Mouse (Mus musculus) regulatory T cell (primary cell): ENCODE results near the gene Wdr90.
"Not testable (repeated sequence)": the region's sequence is repeated elsewhere in the genome, so short reads cannot be mapped to it uniquely, and the experiment has no call there.

Source experiments
- in situ Hi-C: fragments of 300-600 bp; cut with MboI, MseI; formaldehyde crosslinking; loops from one replicate; pipeline ENCODE4 v1.15.1; 2025; ENCODE audit warnings: high pct_unique_total_duplicates

Gene Wdr90

GRCm38 (mm10) chr17:25877741-25878610 lies 16.7 kb upstream of the Wdr90 start:
- in situ Hi-C loops: no loop called here

DNA sequence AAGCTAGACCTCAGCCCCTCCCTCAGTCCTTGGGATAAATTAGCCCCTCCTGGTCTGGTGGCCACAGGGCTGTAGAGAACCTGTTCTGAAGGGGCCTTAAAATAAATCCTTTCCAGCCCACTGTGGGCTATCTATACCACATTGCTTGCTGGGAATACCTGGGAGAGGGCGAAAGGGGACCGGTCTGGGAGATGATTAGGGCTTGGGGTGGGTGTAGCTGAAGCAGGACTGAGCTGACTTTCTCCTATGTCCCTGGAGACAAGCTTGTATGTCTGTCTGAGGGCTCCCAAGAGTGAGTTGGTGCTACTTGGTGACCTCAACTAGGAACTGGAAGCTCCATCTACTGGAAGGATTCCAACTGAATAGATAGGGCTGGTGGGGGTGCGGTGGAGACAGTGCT lies 15.7 kb upstream of the Wdr90 start:
- in situ Hi-C loops: no loop called here

DNA sequence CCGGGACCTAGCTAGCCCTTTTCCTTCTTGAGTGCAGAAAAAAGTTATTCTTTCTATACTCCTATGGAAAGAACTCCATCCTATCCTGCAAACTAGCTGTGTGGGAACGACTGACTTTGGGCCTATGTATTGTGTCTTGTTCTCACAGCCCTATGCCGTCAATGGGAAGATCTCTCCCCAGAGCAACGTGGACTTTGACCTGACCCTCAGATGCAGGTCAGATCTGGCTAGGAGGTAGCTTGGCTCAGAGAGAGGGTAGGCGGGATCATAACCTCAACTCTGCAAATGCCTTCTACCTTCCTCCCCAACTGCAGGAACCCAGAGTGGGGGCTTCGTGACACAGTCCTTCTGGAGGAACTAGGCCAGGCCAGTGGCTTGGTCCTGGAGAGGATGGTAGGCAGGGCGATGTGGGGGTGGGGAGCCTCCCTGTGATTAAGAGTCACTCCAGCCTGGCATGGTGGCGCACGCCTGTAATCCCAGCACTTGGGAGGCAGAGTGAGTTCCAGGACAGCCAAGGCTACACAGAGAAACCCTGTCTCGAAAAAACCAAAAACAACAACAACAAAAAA lies 15.1 kb upstream of the Wdr90 start:
- in situ Hi-C loops: no loop called here

DNA sequence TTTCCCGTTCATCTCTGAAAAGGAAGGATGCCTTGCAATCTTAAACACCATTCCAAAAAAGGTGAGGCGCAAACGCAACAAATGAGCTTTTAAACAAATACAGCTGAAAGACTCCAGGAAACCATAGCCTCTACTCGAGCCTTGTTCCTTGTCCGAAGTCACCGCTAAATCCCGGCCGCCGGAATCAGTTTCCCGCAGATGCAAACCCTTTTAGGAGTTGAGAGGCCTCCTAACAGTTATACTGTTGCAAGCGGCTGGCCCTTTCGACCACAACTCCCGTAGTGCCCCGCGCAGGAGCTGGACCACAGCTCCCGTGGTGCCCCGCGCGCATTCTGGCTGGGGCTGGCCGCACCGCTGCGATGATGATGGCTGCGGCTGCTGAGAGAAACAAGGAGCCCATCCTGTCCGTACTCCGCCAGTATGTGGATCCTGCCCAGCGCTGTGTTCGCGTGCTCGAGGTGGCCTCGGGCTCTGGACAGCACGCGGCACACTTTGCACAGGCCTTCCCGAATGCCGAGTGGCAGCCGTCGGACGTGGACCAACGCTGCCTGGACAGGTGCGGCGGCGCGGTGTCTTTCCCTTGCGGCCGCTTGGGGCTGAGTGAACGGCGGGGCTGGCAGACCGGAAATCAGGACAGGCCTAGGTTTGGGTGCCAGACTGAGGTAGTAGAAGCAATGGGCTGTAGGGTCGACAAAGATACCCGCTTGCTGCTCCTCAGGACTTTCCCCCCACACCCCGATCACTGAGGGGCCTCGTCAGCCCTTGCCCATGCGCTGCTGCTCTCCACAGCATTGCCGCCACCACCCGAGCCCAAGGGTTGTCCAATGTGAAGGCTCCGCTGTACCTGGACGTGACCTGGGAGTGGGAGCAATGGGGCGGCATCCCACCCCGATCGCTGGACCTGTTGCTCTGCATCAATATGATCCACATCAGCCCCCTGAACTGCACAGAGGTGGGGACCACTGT lies 14.2 kb upstream of the Wdr90 start:
- in situ Hi-C loops: no loop called here

DNA sequence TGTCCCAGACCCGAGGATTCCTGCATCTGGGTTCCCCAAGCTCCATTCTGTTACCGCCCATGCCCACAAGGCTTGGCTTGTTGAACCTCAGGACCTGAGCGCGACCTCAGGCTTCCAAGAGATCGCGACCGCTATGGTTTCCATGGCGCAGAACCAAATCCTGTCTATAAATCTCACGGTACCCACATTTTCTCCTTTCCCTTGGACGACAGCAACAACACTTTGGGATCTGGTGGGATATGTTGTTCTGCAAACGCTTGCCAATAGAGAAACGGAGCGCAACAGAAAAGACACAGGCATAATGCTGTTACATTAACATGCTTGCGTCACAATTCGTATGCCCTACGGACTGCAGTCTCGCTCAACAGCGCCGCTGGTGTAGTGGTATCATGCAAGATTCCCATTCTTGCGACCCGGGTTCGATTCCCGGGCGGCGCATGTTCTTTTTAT lies 13.4 kb upstream of the Wdr90 start, which contains the start of gene Mettl26:
Mettl26 (plus strand) TSS at position 354 of the 450 bp plus-strand sequence.
- in situ Hi-C loops: no loop called here

DNA sequence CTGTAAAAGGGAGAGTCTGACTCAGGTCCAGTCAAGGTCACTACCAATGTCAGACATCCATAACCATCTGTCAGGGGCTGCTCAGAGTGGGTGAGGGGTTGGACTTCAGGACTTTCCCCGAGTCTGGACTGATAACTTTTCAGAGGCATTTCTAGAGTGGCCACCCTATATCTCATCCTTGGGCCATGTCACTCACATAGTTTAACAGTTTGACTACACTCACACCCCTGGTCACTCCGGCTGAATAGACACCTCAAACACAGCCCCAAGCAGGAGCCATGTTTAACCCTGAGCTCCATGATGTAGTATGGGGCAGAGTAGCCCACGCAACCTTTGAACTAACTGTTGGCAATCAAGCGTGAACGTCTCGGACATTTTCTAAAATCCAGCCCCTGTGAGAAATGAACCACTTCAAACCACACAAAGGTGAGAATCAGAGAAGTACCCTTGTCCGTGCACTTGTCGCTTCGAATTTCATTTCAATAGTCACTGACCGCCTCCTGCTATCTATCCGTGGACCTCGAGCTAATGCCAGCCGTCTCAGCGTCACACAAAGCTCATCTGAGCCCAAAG lies 12.9 kb upstream of the Wdr90 start:
- in situ Hi-C loops: no loop called here

DNA sequence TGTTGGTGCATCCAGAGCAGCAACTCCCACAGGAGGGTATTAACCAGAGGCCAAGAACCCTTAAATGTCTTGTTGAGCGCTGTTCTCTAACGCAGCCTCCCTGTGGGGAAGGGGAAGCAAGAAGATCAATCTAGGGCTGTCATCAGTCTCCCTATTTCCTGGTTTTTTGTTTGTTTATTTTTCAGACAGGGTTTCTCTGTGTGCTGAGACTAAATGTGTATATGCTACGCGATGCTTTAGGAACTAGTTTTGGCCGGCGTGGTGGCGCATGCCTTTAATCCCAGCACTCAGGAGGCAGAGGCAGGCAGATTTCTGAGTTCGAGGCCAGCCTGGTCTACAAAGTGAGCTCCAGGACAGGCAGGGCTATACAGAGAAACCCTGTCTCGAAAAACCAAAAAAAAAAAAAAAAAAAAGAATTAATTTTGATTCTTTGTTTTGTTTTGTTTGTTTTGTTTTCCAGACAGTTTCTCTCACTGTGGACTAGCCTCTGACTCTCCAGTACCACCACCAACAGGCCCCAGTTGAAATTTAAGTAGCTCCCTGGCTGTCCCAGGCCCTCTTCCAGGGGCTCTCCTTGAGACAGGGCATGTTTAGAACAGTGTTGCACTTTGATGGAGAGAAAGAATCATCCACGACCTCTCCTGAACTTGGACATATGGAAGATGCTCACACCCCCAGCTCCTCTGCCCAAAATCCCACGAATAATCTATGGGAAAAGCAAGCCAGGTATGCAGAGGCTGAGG lies 12.3 kb upstream of the Wdr90 start:
- in situ Hi-C loops: no loop called here

DNA sequence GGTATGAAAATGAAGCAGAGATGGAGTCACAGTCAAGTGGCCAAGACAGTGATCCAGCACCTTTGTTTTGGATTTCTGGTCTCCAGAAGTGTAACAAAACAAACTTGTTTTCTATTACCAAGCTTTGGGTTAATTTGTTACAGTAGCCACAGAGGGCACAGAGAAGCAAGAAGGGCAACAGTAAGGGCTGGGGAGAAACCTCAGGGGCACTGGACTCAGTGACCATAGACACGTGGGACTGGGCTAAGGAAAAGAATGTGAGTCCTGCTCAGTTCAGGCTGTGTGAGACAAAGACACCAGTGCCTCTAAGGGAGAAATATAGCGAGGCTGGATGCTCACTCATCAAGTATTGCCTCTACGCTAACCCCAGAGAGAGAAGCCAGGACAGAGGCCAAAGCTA lies 11.4 kb upstream of the Wdr90 start:
- in situ Hi-C loops: no loop called here

- in situ Hi-C loops: not testable (repeated sequence)
Observed at GRCm38 (mm10) chr17:25871566-25871965, 10.3 kb upstream of the Wdr90 start.

GRCm38 (mm10) chr17:25869954-25870353 lies 8.7 kb upstream of the Wdr90 start:
- in situ Hi-C loops: no loop called here

DNA sequence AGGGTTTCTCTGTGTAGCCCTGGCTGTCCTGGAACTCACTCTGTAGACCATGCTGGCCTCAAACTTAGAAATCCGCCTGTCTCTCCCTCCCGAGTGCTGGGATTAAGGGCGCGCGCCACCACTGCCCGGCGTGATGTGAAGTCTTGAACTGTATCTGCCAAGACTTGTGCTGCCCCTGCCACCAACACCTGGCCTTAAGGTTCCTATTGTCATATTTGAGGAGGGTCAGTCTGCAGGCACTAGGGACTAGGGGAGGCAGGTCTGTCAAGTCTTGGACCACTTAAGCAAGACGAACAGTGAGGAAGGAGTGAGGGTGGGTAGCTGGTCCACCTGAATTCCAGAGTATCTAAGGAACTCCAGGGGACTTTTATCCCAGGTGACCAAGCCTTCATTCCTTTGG lies 8.2 kb upstream of the Wdr90 start:
- in situ Hi-C loops: no loop called here

GRCm38 (mm10) chr17:25868601-25869191 lies 7.4 kb upstream of the Wdr90 start, which contains the start of gene Mcrip2:
Mcrip2 (minus strand) TSS chr17:25868764.
- in situ Hi-C loops: no loop called here

GRCm38 (mm10) chr17:25867836-25868600 lies 6.7 kb upstream of the Wdr90 start:
- in situ Hi-C loops: no loop called here

DNA sequence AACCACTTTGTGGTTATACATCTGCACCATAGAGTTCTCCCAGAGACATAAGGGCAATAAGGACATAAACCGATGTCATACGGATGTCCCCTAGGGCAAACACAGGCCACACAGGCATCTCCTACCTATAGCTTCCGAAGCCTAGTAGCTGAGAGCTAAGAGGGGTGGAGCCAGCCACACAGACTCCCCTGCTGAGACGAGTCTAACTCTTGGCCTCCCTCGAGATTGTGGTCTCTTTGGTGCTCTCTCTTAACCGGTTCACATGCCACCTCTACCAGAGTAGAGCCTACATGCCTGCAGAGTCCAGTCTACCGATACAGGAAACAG lies 6.2 kb upstream of the Wdr90 start:
- in situ Hi-C loops: no loop called here

GRCm38 (mm10) chr17:25866172-25866571 lies 4.9 kb upstream of the Wdr90 start:
- in situ Hi-C loops: no loop called here

- in situ Hi-C loops: no loop called here
Observed at GRCm38 (mm10) chr17:25865288-25865687, 4.0 kb upstream of the Wdr90 start.

- in situ Hi-C loops: no loop called here
Observed at GRCm38 (mm10) chr17:25864311-25864710, 3.0 kb upstream of the Wdr90 start.

- in situ Hi-C loops: no loop called here
Observed at GRCm38 (mm10) chr17:25863681-25864080, 2.4 kb upstream of the Wdr90 start.

DNA sequence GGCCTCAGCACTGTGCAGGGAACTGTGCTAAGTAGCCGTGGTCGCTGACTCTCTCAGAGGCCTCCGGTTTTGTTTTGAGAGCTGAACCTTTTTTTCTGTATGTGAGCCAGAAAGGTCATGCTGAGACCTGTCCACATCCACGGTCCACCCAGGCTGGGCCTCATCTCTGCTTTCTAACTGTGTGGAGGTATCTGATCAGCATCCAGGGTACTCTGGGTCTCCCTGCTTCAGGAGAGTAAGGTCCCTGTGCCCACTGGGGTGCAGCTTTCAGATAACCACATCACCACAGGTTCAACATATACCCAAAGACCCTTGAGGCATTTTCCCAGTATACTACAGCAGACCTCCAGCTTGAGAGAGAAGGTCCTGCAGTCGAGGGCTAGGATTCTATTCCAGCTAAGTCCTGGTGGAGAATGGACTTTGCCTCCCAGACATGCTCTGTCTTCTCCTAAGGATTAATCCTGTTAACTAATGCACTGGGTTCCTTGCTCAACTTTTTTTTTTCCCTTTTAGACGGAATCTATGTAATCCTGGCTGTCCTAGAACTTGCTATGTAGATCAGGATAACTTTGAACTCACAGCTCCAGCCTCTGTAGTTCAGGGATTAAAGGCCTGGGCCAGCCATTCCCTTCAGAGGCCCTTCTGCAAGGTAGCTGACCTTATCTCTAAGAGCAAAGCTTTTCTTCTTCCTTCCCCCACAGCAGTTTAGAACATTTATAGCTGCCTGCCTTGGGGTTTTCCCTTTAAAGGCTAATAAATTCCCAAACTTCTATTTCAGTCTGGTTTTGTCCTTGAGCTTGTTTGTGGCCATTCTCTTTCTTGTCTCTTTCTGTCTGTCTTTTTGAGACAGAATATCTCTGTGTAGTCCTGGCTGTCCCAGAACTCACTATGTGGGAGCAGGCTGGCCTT lies 657 bp upstream of the Wdr90 start:
- in situ Hi-C loops: no loop called here
